Mouse (Mus musculus) heart, postnatal 0 days (tissue): ENCODE data around the gene Mrgprf.

Experiments used
- CTCF ChIP-seq: IDR thresholded peaks from 2 replicates; pipeline ENCODE4 v1.5.1; 2016; ENCODE audit warnings: antibody characterized with exemption, control low read depth, low read depth
- EP300 ChIP-seq: IDR thresholded peaks from 2 replicates; pipeline ENCODE4 v1.6.1; 2016; ENCODE audit warnings: antibody characterized with exemption, low read depth

GRCm38 (mm10) chr7:145301341-145302005 is 845 bp downstream of the Mrgprf start:
- TF ChIP-seq CTCF (no peak), EP300 (no peak)
